8 mouse cellular contexts compared by ENCODE assay signal in the genomic region with DNA sequence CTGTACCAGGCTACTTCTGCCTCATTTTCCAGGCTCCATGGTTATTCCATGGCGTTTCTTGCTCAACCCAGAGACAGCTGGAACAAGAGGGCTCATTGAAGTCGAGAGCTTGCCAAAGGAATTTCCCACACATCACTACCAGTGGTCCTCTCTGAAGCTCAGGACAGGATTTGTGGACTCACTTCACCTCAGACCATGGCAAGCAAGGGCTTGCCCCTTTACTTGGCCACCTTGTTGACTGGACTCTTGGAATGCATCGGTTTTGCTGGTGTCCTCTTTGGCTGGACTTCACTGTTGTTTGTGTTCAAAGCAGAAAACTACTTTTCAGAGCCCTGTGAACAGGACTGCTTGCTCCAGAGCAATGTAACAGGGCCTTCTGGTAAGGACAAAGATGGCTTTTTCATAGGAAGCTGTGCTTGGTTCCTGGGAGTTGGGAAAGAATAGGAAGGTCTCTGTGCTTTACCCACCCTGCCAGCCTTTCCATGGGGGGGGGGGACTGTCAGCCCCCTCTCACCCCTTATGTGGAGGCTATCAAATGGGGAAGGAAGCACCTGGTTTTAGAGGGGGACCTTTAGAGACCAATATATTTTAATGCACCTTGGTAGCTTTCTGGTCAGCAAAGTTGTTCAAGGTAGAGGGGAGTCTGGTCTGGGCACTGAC. TPM values are rescaled to one million over a fixed set of nuclear protein-coding genes. Genes with fewer than 3 reads are reported as not detected.
DNase-seq lines count a peak whose midpoint lies in the region; ATAC-seq and TF ChIP-seq lines count a peak whose summit lies in the region.

No protein-coding gene starts in this region.

- no peak for DNase-seq in forebrain, embryonic 11.5 days (ENCODE audit: low spot score)
- DNase-seq in G1E (ENCODE audit: low spot score), result no peak
- no peak for DNase-seq in cerebellum, postnatal 4 days (ENCODE audit: low spot score in 2 of 2)
- DNase-seq in frontal cortex, postnatal 25 days (ENCODE audit: low spot score in 2 of 2), result no peak
- no peak for DNase-seq in embryo, embryonic 9.5 days (ENCODE audit: extremely low spot score)

- H3K27me3 ChIP-seq in forebrain, embryonic 11.5 days (ENCODE audit: control insufficient read depth, insufficient read depth, low read length), result no peaks in the 10 kb centered on the region
- no peaks in the 10 kb centered on the region for H3K27me3 ChIP-seq in forebrain, embryonic 16.5 days (replicated peaks; ENCODE audit: control insufficient read depth, insufficient read depth, low read length)
- no peaks in the 10 kb centered on the region for H3K27me3 ChIP-seq in G1E (ENCODE audit: insufficient read depth, low read length)
- H3K27me3 ChIP-seq in heart, embryonic 15.5 days, result no peaks in the 10 kb centered on the region
- H3K27me3 ChIP-seq in liver, embryonic 15.5 days, result no peaks in the 10 kb centered on the region

- peak overlapping the region; percentile 2; the same call in 1 of the 2 replicates for H3K4me2 ChIP-seq in forebrain, embryonic 11.5 days (ENCODE audit: low read depth, low read length, severe bottlenecking)
- no peak overlapping the region for H3K4me2 ChIP-seq in forebrain, embryonic 16.5 days (ENCODE audit: low read length)
- peak overlapping the region; percentile 73 for H3K4me2 ChIP-seq in heart, embryonic 15.5 days
- peak overlapping the region; percentile 68 for H3K4me2 ChIP-seq in liver, embryonic 15.5 days

- no peak overlapping the region for H3K9ac ChIP-seq in forebrain, embryonic 11.5 days (ENCODE audit: low read length)
- H3K9ac ChIP-seq in forebrain, embryonic 16.5 days (replicated peaks; ENCODE audit: low read depth, low read length), result no peak overlapping the region
- H3K9ac ChIP-seq in heart, embryonic 15.5 days, result peak overlapping the region; percentile 70; the same call in 1 of the 2 replicates
- peak overlapping the region; percentile 79 for H3K9ac ChIP-seq in liver, embryonic 15.5 days

- TF ChIP-seq CTCF in G1E (IDR thresholded peaks at IDR 0.05; ENCODE audit: low read depth, low read length), result no peak

- peak overlapping the region; percentile 27; the same call in 1 of the 2 replicates for H3K27ac ChIP-seq in forebrain, embryonic 11.5 days (ENCODE audit: low read depth, low read length)
- no peak overlapping the region for H3K27ac ChIP-seq in forebrain, embryonic 16.5 days (ENCODE audit: low read length)
- H3K27ac ChIP-seq in heart, embryonic 15.5 days, result peak overlapping the region; percentile 83
- H3K27ac ChIP-seq in liver, embryonic 15.5 days (replicated peaks), result peak overlapping the region; percentile 99

- H3K4me1 ChIP-seq in forebrain, embryonic 11.5 days (replicated peaks; ENCODE audit: control insufficient read depth, insufficient read depth, low read length), result no peaks in the 10 kb centered on the region
- peaks cover 3% of the 10 kb centered on the region; the same call in 1 of the 2 replicates for H3K4me1 ChIP-seq in forebrain, embryonic 16.5 days (replicated peaks; ENCODE audit: control insufficient read depth, insufficient read depth, low read length)
- peaks cover 62% of the 10 kb centered on the region for H3K4me1 ChIP-seq in G1E (ENCODE audit: insufficient read depth, low read depth, low read length)
- peaks cover 18% of the 10 kb centered on the region for H3K4me1 ChIP-seq in heart, embryonic 15.5 days (replicated peaks)
- peaks cover 53% of the 10 kb centered on the region for H3K4me1 ChIP-seq in liver, embryonic 15.5 days (replicated peaks)

- no peaks in the 10 kb centered on the region for H3K36me3 ChIP-seq in forebrain, embryonic 11.5 days (ENCODE audit: control insufficient read depth, insufficient read depth, low read length)
- H3K36me3 ChIP-seq in forebrain, embryonic 16.5 days (ENCODE audit: control insufficient read depth, insufficient read depth), result no peaks in the 10 kb centered on the region
- peaks cover 27% of the 10 kb centered on the region for H3K36me3 ChIP-seq in G1E (replicated peaks)
- H3K36me3 ChIP-seq in heart, embryonic 15.5 days, result no peaks in the 10 kb centered on the region
- H3K36me3 ChIP-seq in liver, embryonic 15.5 days (replicated peaks), result peaks cover 34% of the 10 kb centered on the region

- WGBS in forebrain, embryonic 11.5 days, result 78% methylated on average over 3 of the region's 3 CpGs
- WGBS in forebrain, embryonic 16.5 days, result 82% methylated on average over 3 of the region's 3 CpGs
- 37% methylated on average over 3 of the region's 3 CpGs for WGBS in heart, embryonic 15.5 days
- 8% methylated on average over 3 of the region's 3 CpGs for WGBS in liver, embryonic 15.5 days (ENCODE audit: insufficient replicate concordance)

- H3K9me3 ChIP-seq in forebrain, embryonic 11.5 days (ENCODE audit: control insufficient read depth, low read length), result no peaks in the 10 kb centered on the region
- H3K9me3 ChIP-seq in forebrain, embryonic 16.5 days (ENCODE audit: control insufficient read depth, low read length), result no peaks in the 10 kb centered on the region
- 0 out of 2 replicates have a peak, but pooled peaks cover 2% of the 10 kb centered on the region for H3K9me3 ChIP-seq in G1E (replicated peaks)
- no peaks in the 10 kb centered on the region for H3K9me3 ChIP-seq in heart, embryonic 15.5 days (replicated peaks)
- no peaks in the 10 kb centered on the region for H3K9me3 ChIP-seq in liver, embryonic 15.5 days (replicated peaks)

- ATAC-seq in forebrain, embryonic 11.5 days (replicated peaks; ENCODE audit: low FRiP score), result no peak
- no peak for ATAC-seq in forebrain, embryonic 16.5 days
- ATAC-seq in G1E (ENCODE audit: extremely low read depth, insufficient number of reproducible peaks, low FRiP score, poor library complexity, severe bottlenecking), result no peak
- no peak for ATAC-seq in heart, embryonic 15.5 days (replicated peaks; ENCODE audit: insufficient number of reproducible peaks, insufficient read depth, low FRiP score, low read depth)
- ATAC-seq in liver, embryonic 15.5 days (ENCODE audit: insufficient read depth), result no peak

- peak overlapping the region; percentile 3; the same call in 1 of the 2 replicates for H3K4me3 ChIP-seq in forebrain, embryonic 11.5 days (ENCODE audit: low read depth, low read length)
- H3K4me3 ChIP-seq in forebrain, embryonic 16.5 days (replicated peaks; ENCODE audit: low read length), result no peak overlapping the region
- H3K4me3 ChIP-seq in G1E (ENCODE audit: low read depth, low read length), result peak overlapping the region; percentile 75
- peak overlapping the region; percentile 60 for H3K4me3 ChIP-seq in heart, embryonic 15.5 days
- H3K4me3 ChIP-seq in liver, embryonic 15.5 days (replicated peaks), result peak overlapping the region; percentile 80

RNA-seq across cellular contexts. Expression of gene Slc43a3, which starts 1.2 kb away (rescaled TPM):
- 18.0 and 18.2 TPM in 2 replicates for polyA plus RNA-seq in forebrain, embryonic 11.5 days (2014; fragmentation: Nextera tagmentation; extraction: Ambion mirVana)
- 6.6 and 7.2 TPM in 2 replicates for polyA plus RNA-seq in forebrain, embryonic 16.5 days (2015; fragmentation: Nextera tagmentation; extraction: Ambion mirVana)
- total RNA-seq in G1E (2014; fragmentation: Nextera tagmentation), result 116 and 137 TPM in 2 replicates
- 85.2 and 90.3 TPM in 2 replicates for total RNA-seq in G1E (2017)
- polyA plus RNA-seq in G1E (2012), result 13.5 and 15.4 TPM in 2 replicates
- 35.8 and 40.8 TPM in 2 replicates for polyA plus RNA-seq in heart, embryonic 15.5 days (2015; fragmentation: Nextera tagmentation; extraction: Ambion mirVana)
- polyA plus RNA-seq in liver, embryonic 15.5 days (2015; fragmentation: Nextera tagmentation; extraction: Ambion mirVana), result 113 and 114 TPM in 2 replicates

RNA-seq across cellular contexts. Expression of gene Prg2, which starts 42.6 kb away (rescaled TPM):
- not detected in 2 replicates for polyA plus RNA-seq in forebrain, embryonic 11.5 days (2014; fragmentation: Nextera tagmentation; extraction: Ambion mirVana)
- polyA plus RNA-seq in forebrain, embryonic 16.5 days (2015; fragmentation: Nextera tagmentation; extraction: Ambion mirVana), result not detected in 2 replicates
- total RNA-seq in G1E (2014; fragmentation: Nextera tagmentation) (not detected in 2 replicates), G1E (2017) (0.82 TPM in 1 of 2 replicates, not detected in the other)
- not detected in 2 replicates for polyA plus RNA-seq in G1E (2012)
- polyA plus RNA-seq in heart, embryonic 15.5 days (2015; fragmentation: Nextera tagmentation; extraction: Ambion mirVana), result 0.35 and 0.57 TPM in 2 replicates
- 26.7 and 68.4 TPM in 2 replicates for polyA plus RNA-seq in liver, embryonic 15.5 days (2015; fragmentation: Nextera tagmentation; extraction: Ambion mirVana)

RNA-seq across cellular contexts. Expression of gene Prg3, which starts 50.4 kb away (rescaled TPM):
- polyA plus RNA-seq in forebrain, embryonic 11.5 days (2014; fragmentation: Nextera tagmentation; extraction: Ambion mirVana), result not detected in 2 replicates
- not detected in 2 replicates for polyA plus RNA-seq in forebrain, embryonic 16.5 days (2015; fragmentation: Nextera tagmentation; extraction: Ambion mirVana)
- total RNA-seq in G1E (2014; fragmentation: Nextera tagmentation) (not detected in 2 replicates), G1E (2017) (88.3 and 92.3 TPM in 2 replicates)
- polyA plus RNA-seq in G1E (2012), result 0.42 and 0.70 TPM in 2 replicates
- not detected in 2 replicates for polyA plus RNA-seq in heart, embryonic 15.5 days (2015; fragmentation: Nextera tagmentation; extraction: Ambion mirVana)
- polyA plus RNA-seq in liver, embryonic 15.5 days (2015; fragmentation: Nextera tagmentation; extraction: Ambion mirVana), result 1.8 and 6.4 TPM in 2 replicates

RNA-seq across cellular contexts. Expression of gene Rtn4rl2, which starts 51.1 kb away (rescaled TPM):
- 5.2 and 6.5 TPM in 2 replicates for polyA plus RNA-seq in forebrain, embryonic 11.5 days (2014; fragmentation: Nextera tagmentation; extraction: Ambion mirVana)
- polyA plus RNA-seq in forebrain, embryonic 16.5 days (2015; fragmentation: Nextera tagmentation; extraction: Ambion mirVana), result 9.8 and 11.4 TPM in 2 replicates
- not detected in 2 replicates for total RNA-seq in G1E (2014; fragmentation: Nextera tagmentation)
- not detected in 2 replicates for total RNA-seq in G1E (2017)
- polyA plus RNA-seq in G1E (2012), result not detected in 2 replicates
- 1.9 and 2.1 TPM in 2 replicates for polyA plus RNA-seq in heart, embryonic 15.5 days (2015; fragmentation: Nextera tagmentation; extraction: Ambion mirVana)
- polyA plus RNA-seq in liver, embryonic 15.5 days (2015; fragmentation: Nextera tagmentation; extraction: Ambion mirVana), result 0.09 TPM in 2 replicates

Comparison
In these comparisons a context has a peak if more than half of its experiments do, and no peak if none do; other contexts are left out.
1. H3K9ac ChIP-seq: peak in heart, embryonic 15.5 days (single experiment) and liver, embryonic 15.5 days (single experiment); none in forebrain, embryonic 11.5 days (single experiment) and forebrain, embryonic 16.5 days (single experiment).
2. RNA of gene Prg2, which starts 42.6 kb away (polyA plus RNA-seq): 26.7 to 68.4 TPM in liver, embryonic 15.5 days; 0.35 to 0.57 TPM in heart, embryonic 15.5 days, not detected in forebrain, embryonic 11.5 days, not detected in forebrain, embryonic 16.5 days and not detected in G1E; every median in the first group is over 10 times any median in the second.